Mouse (Mus musculus) olfactory bulb, adult 2 months (tissue): ENCODE measurements around the gene Foxp1.

Experiments used
- CTCF ChIP-seq: fragments of 200-500 bp; IDR thresholded peaks from 2 replicates; pipeline ENCODE4 v1.5.1; 2012; ENCODE audit warnings: low read depth, mild to moderate bottlenecking, low read length, moderate library complexity; ENCODE audit not compliant: insufficient read depth
- POLR2A ChIP-seq: fragments of 200-500 bp; IDR thresholded peaks from 2 replicates; pipeline ENCODE4 v1.6.1; 2012; ENCODE audit warnings: mild to moderate bottlenecking, low read depth, low read length, moderate library complexity; ENCODE audit not compliant: insufficient read depth

DNA sequence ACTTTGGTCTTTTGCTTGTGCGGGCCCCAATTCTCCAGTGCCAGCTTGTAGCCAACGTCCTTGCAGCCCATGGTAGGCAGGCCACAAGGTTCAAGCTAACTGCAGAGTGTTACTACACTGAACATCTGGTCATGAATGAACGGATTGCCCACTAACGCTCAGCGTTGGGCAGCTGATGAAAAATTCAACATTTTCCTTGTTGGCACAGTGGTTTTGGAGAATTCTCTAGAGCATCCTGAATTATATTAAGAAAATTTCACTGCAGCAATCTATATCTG is 183.2 kb downstream of the Foxp1 start:
- no peak for TF ChIP-seq CTCF
- no peak for TF ChIP-seq POLR2A
